Mouse (Mus musculus) heart, adult 2 months (tissue): ENCODE results near the gene Fam184a. TPM values are rescaled to one million over a fixed set of nuclear protein-coding genes. Genes with fewer than 3 reads are reported as not detected.

Experiments
- DNase-seq, 2 experiments: peaks; one replicate each; pipeline ENCODE4 v3.0.0; 2021
- H3K27ac ChIP-seq: fragments of 200-600 bp; 2 replicates; pipeline ENCODE4 v1.8.1; 2022
- H3K27me3 ChIP-seq: fragments of 200-500 bp; 2 replicates; pipeline ENCODE4 v1.6.1; 2012; ENCODE audit warnings: mild to moderate bottlenecking, low read length, inconsistent platforms, mixed read lengths; ENCODE audit not compliant: control insufficient read depth, insufficient read depth
- H3K36me3 ChIP-seq: fragments of 200-500 bp; 2 replicates; pipeline ENCODE4 v1.6.1; 2012; ENCODE audit warnings: low read length, inconsistent platforms; ENCODE audit not compliant: control insufficient read depth, insufficient read depth
- H3K4me1 ChIP-seq: fragments of 200-500 bp; 2 replicates; pipeline ENCODE4 v1.6.1; 2011; ENCODE audit warnings: low read length; ENCODE audit not compliant: control insufficient read depth, insufficient read depth
- H3K4me3 ChIP-seq: fragments of 200-600 bp; 2 replicates; pipeline ENCODE4 v1.8.1; 2022
- H3K79me2 ChIP-seq: fragments of 200-500 bp; replicated peaks from 2 replicates; pipeline ENCODE4 v1.6.1; 2012; ENCODE audit warnings: mild to moderate bottlenecking, inconsistent platforms, low read length, moderate library complexity, mixed read lengths; ENCODE audit not compliant: control insufficient read depth, insufficient read depth
- H3K9ac ChIP-seq: fragments of 200-500 bp; 2 replicates; pipeline ENCODE4 v1.6.1; 2012; ENCODE audit warnings: low read depth, mild to moderate bottlenecking, control low read depth, inconsistent platforms, low read length, mixed read lengths
- CTCF ChIP-seq: fragments of 200-600 bp; IDR thresholded peaks from 2 replicates; pipeline ENCODE4 v1.8.1; 2022; ENCODE audit warnings: antibody characterized with exemption, mild to moderate bottlenecking, moderate library complexity
- EP300 ChIP-seq: fragments of 200-500 bp; IDR thresholded peaks from 2 replicates; pipeline ENCODE4 v1.6.1; 2011; ENCODE audit warnings: low read depth, low read length, control low read depth; ENCODE audit not compliant: insufficient read depth
- POLR2A ChIP-seq: fragments of 200-500 bp; IDR thresholded peaks from 2 replicates; pipeline ENCODE4 v1.6.1; 2011; ENCODE audit warnings: mild to moderate bottlenecking, low read depth, low read length, control low read depth; ENCODE audit not compliant: insufficient read depth
- WGBS: fragments of 180-500 bp; shearing (Covaris S2); methylation state at CpG from one replicate; pipeline ENCODE4 v1.1.7; 2018; 5-methylcytosine and 5-hydroxymethylcytosine counted together
- intact Hi-C: fragments of 180-260 bp; cut with DNase I; formaldehyde crosslinking; loops from one replicate; pipeline ENCODE4 v1.15.1; 2025
- polyA plus RNA-seq: library from polyadenylated mRNA; depleted of rRNA; stranded (reverse); fragments of >200 nt; gene quantifications from 2 replicates; pipeline ENCODE4 v1.2.3, GENCODE M21; 2012
- total RNA-seq, 2 experiments: library from RNA; stranded (reverse); gene quantifications; 2 replicates each; pipeline ENCODE4 v1.2.3; 2021

Fam184a gene
- total and polyA plus RNA-seq, 3 experiments = 0.53 to 0.96 (median 0.73) TPM

- no peak for DNase-seq
- intact Hi-C loops = loop anchor here (10.0 kb wide), 1 partner anchor 263 kb away; no protein-coding TSS in a partner anchor
- WGBS = 82% methylated on average over 2 of the region's 2 CpGs
- no peak overlapping the region for H3K4me3 ChIP-seq
- H3K9ac ChIP-seq = no peak overlapping the region
- no peaks in the 10 kb centered on the region for H3K27me3 ChIP-seq
- no peaks in the 10 kb centered on the region for H3K4me1 ChIP-seq
- no peak overlapping the region for H3K27ac ChIP-seq
- H3K79me2 ChIP-seq = peaks cover 1% of the 10 kb centered on the region; the same call in 1 of the 2 replicates
- TF ChIP-seq EP300 (no peak), CTCF (no peak), POLR2A (no peak)
- H3K36me3 ChIP-seq = peaks cover 6% of the 10 kb centered on the region
These were observed 142.6 kb downstream of the Fam184a start for GRCm38 (mm10) chr10:53608274-53608673.

- peaks cover 1% of the 10 kb centered on the region; the same call in 1 of the 2 replicates for H3K79me2 ChIP-seq
- 62% methylated on average over 2 of the region's 2 CpGs for WGBS
- no peak for DNase-seq
- intact Hi-C loops = loop anchor here (10.0 kb wide), 1 partner anchor 261 kb away; no protein-coding TSS in a partner anchor
- H3K4me3 ChIP-seq = no peak overlapping the region
- no peaks in the 10 kb centered on the region for H3K27me3 ChIP-seq
- H3K4me1 ChIP-seq = no peaks in the 10 kb centered on the region
- H3K9ac ChIP-seq = no peak overlapping the region
- TF ChIP-seq CTCF = peak; percentile 31; the same call in 1 of the 2 replicates
- TF ChIP-seq EP300 = no peak
- H3K27ac ChIP-seq = no peak overlapping the region
- peaks cover 4% of the 10 kb centered on the region for H3K36me3 ChIP-seq
These were observed 145.6 kb downstream of the Fam184a start for GRCm38 (mm10) chr10:53605328-53605727.

DNA sequence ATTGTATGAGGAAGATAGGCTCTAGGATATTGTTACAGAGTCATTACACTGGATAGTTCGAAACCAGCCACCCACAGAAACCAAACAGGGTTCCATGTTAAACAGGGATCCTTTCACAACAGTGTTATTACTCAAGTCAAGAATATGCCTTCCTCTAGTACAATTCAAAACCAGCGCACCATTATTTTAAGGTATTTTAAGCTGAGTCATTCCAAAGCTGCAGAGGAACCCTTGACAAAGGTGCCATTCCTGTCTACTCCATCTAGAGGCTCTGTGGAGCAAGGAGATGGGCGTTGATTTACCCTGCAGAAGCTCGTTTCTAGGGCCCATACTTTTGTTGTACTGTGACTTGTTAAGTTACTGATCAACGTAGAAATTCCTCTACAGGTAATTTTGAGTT is 152.1 kb downstream of the Fam184a start:
- H3K27me3 ChIP-seq = no peaks in the 10 kb centered on the region
- no peak overlapping the region for H3K4me3 ChIP-seq
- 74% methylated on average over 5 of the region's 5 CpGs for WGBS
- no peak for DNase-seq
- intact Hi-C loops = no loop called here
- H3K79me2 ChIP-seq = no peaks in the 10 kb centered on the region; the same call in 1 of the 2 replicates
- peaks cover 15% of the 10 kb centered on the region for H3K36me3 ChIP-seq
- H3K4me1 ChIP-seq = peaks cover 4% of the 10 kb centered on the region
- H3K9ac ChIP-seq = no peak overlapping the region
- TF ChIP-seq CTCF (no peak), POLR2A (no peak), EP300 (no peak)
- no peak overlapping the region for H3K27ac ChIP-seq

DNA sequence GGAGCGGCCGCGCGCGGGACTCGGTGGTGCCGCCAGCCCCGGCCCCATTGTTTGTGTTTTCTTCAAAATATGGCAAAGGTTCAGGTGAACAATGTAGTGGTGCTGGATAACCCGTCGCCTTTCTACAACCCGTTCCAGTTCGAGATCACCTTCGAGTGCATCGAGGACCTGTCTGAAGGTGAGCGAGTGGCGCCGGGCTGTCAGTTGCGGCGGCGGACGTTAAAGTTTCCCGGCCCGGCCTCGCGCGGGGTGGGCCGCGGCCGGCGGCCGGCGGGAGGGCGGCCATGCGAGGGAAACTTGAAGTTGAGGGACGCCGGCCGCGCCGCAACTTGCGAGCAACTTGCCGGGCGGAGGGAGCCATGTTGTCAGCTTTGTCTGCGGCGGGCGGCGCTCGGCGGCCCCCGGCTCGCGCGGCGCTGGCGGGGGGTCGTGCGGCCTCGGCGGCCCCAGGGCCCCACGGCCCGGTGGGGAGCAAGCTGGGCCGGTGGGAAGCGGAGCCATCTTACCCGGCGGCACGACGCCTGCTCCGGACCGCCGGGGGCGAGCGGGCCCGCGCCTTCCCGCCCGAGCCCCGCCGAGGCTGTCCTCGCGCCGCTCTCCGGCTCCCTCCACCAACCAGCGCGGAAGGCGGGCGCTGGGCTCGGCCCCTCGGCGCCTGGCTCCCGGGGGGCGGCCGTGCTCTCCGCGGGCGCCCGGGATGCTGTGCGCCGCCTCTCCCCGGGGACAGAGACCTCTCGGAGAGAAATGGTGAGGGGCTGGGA is 153.6 kb downstream of the Fam184a start:
- Histone ChIP-seq H3K4me1 (peaks cover 4% of the 10 kb centered on the region), H3K9ac (peak overlapping the region; percentile 81), H3K79me2 (no peaks in the 10 kb centered on the region; the same call in 1 of the 2 replicates), H3K36me3 (peaks cover 15% of the 10 kb centered on the region), H3K4me3 (peak overlapping the region; percentile 91), H3K27ac (peak overlapping the region; percentile 88), H3K27me3 (no peaks in the 10 kb centered on the region)
- intact Hi-C loops = no loop called here
- TF ChIP-seq EP300 (no peak), POLR2A (no peak), CTCF (no peak)
- WGBS = under 1% methylated on average over 98 of the region's 99 CpGs
- peak; percentile 63 to 71 for DNase-seq

DNA sequence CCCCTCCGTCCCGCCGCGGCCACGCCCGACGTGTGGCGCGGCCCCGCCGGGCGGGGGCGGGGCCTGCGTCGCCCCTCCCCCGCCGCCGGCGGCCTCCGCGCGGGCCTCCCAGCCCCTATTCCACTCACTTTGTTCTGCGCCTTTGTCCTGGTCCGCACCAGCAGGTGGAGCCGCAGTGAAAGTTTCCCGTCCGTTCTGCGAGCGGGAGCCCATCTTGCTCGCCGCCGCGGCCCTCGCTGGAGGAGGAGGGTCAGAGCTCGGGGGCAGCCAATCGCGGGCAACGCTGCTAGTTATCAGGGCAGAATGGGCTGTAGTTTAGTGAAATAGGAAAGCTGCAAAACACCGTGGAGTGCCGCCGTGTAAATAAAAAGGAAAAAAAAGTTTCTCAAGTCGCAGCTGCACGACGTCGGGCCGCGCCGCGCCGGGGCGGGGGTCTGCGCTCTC is 154.2 kb downstream of the Fam184a start, which contains the start of gene Asf1a:
Asf1a (plus strand) TSS at position 81 of the 444 bp plus-strand sequence.
- WGBS = under 1% methylated on average over 36 of the region's 52 CpGs
- peak within 1 kb of the TSS; percentile 93 for H3K27ac ChIP-seq
- intact Hi-C loops = loop anchor here (1.0 kb wide), 1 partner anchor 33 kb away; no protein-coding TSS in a partner anchor
- peaks cover 15% of the 10 kb centered on the region for H3K36me3 ChIP-seq
- peaks cover 4% of the 10 kb centered on the region for H3K4me1 ChIP-seq
- peak; percentile 94 to 98 for DNase-seq
- H3K9ac ChIP-seq = peak within 1 kb of the TSS; percentile 82
- TF ChIP-seq POLR2A (peak; percentile 70), EP300 (peak; percentile 80), CTCF (peak; percentile 72)
- H3K4me3 ChIP-seq = peak within 1 kb of the TSS; percentile 91
- no peaks in the 10 kb centered on the region; the same call in 1 of the 2 replicates for H3K79me2 ChIP-seq
- no peaks in the 10 kb centered on the region for H3K27me3 ChIP-seq
